Mouse (Mus musculus): ENCODE results near the gene Cpe. TPM values are rescaled to one million over a fixed set of nuclear protein-coding genes. Genes with fewer than 3 reads are reported as not detected.

Cpe gene
- total and polyA plus RNA-seq, 2 experiments: 0.28 to 1.0 TPM

- H3K9ac ChIP-seq (ENCODE audit: low read depth, low read length): no peak overlapping the region
- H3K36me3 ChIP-seq (ENCODE audit: control insufficient read depth, insufficient read depth, low read length): no peaks in the 10 kb centered on the region
- H3K4me1 ChIP-seq (ENCODE audit: control insufficient read depth, insufficient read depth, low read length): no peaks in the 10 kb centered on the region
- no peaks in the 10 kb centered on the region for H3K79me2 ChIP-seq (ENCODE audit: control insufficient read depth, insufficient read depth, low read length)
- no peaks in the 10 kb centered on the region for H3K27me3 ChIP-seq (ENCODE audit: control insufficient read depth, insufficient read depth, low read length)
- 92% methylated on average over 6 of the region's 6 CpGs for WGBS
- no peak overlapping the region for H3K27ac ChIP-seq (replicated peaks; ENCODE audit: insufficient read depth, low read depth, low read length)
- DNase-seq (ENCODE audit: extremely low read depth, low read depth, low spot score): no peak
- TF ChIP-seq POLR2A (IDR thresholded peaks at IDR 0.05; ENCODE audit: extremely low read depth, insufficient read depth, low read length): no peak
- TF ChIP-seq CTCF (IDR thresholded peaks at IDR 0.05; ENCODE audit: low read depth, low read length): no peak
- H3K4me3 ChIP-seq (ENCODE audit: insufficient read depth, low read depth, low read length): no peak overlapping the region
Observed at GRCm38 (mm10) chr8:64629034-64629760, 63.7 kb downstream of the Cpe start.

- no peak overlapping the region for H3K9ac ChIP-seq (ENCODE audit: low read depth, low read length)
- H3K27me3 ChIP-seq (ENCODE audit: control insufficient read depth, insufficient read depth, low read length): no peaks in the 10 kb centered on the region
- H3K36me3 ChIP-seq (ENCODE audit: control insufficient read depth, insufficient read depth, low read length): no peaks in the 10 kb centered on the region
- no peaks in the 10 kb centered on the region for H3K79me2 ChIP-seq (ENCODE audit: control insufficient read depth, insufficient read depth, low read length)
- TF ChIP-seq CTCF (IDR thresholded peaks at IDR 0.05; ENCODE audit: low read depth, low read length) (no peak), POLR2A (IDR thresholded peaks at IDR 0.05; ENCODE audit: extremely low read depth, insufficient read depth, low read length) (no peak)
- no peaks in the 10 kb centered on the region for H3K4me1 ChIP-seq (ENCODE audit: control insufficient read depth, insufficient read depth, low read length)
- DNase-seq (ENCODE audit: extremely low read depth, low read depth, low spot score): no peak
- 71% methylated on average over 6 of the region's 6 CpGs for WGBS
- no peak overlapping the region for H3K27ac ChIP-seq (replicated peaks; ENCODE audit: insufficient read depth, low read depth, low read length)
- H3K4me3 ChIP-seq (ENCODE audit: insufficient read depth, low read depth, low read length): no peak overlapping the region
Observed at GRCm38 (mm10) chr8:64628039-64628438, 64.8 kb downstream of the Cpe start.

- DNase-seq (ENCODE audit: extremely low read depth, low read depth, low spot score): no peak
- Histone ChIP-seq H3K27me3 (ENCODE audit: control insufficient read depth, insufficient read depth, low read length) (no peaks in the 10 kb centered on the region), H3K36me3 (ENCODE audit: control insufficient read depth, insufficient read depth, low read length) (no peaks in the 10 kb centered on the region), H3K4me3 (ENCODE audit: insufficient read depth, low read depth, low read length) (no peak overlapping the region), H3K27ac (replicated peaks; ENCODE audit: insufficient read depth, low read depth, low read length) (no peak overlapping the region), H3K9ac (ENCODE audit: low read depth, low read length) (no peak overlapping the region), H3K4me1 (ENCODE audit: control insufficient read depth, insufficient read depth, low read length) (no peaks in the 10 kb centered on the region), H3K79me2 (ENCODE audit: control insufficient read depth, insufficient read depth, low read length) (no peaks in the 10 kb centered on the region)
- TF ChIP-seq CTCF (IDR thresholded peaks at IDR 0.05; ENCODE audit: low read depth, low read length) (no peak), POLR2A (IDR thresholded peaks at IDR 0.05; ENCODE audit: extremely low read depth, insufficient read depth, low read length) (no peak)
- WGBS: 75% methylated on average over 10 of the region's 10 CpGs
Observed at GRCm38 (mm10) chr8:64624603-64625037, 68.2 kb downstream of the Cpe start.

- H3K36me3 ChIP-seq (ENCODE audit: control insufficient read depth, insufficient read depth, low read length): no peaks in the 10 kb centered on the region
- H3K27me3 ChIP-seq (ENCODE audit: control insufficient read depth, insufficient read depth, low read length): no peaks in the 10 kb centered on the region
- TF ChIP-seq CTCF (IDR thresholded peaks at IDR 0.05; ENCODE audit: low read depth, low read length): no peak
- TF ChIP-seq POLR2A (IDR thresholded peaks at IDR 0.05; ENCODE audit: extremely low read depth, insufficient read depth, low read length): no peak
- H3K27ac ChIP-seq (replicated peaks; ENCODE audit: insufficient read depth, low read depth, low read length): no peak overlapping the region
- no peak overlapping the region for H3K4me3 ChIP-seq (ENCODE audit: insufficient read depth, low read depth, low read length)
- DNase-seq (ENCODE audit: extremely low read depth, low read depth, low spot score): peak; percentile 41
- WGBS: 49% methylated on average over 7 of the region's 7 CpGs
- H3K9ac ChIP-seq (ENCODE audit: low read depth, low read length): no peak overlapping the region
- H3K4me1 ChIP-seq (ENCODE audit: control insufficient read depth, insufficient read depth, low read length): no peaks in the 10 kb centered on the region
- no peaks in the 10 kb centered on the region for H3K79me2 ChIP-seq (ENCODE audit: control insufficient read depth, insufficient read depth, low read length)
Observed at GRCm38 (mm10) chr8:64620365-64621150, 72.3 kb downstream of the Cpe start.

- TF ChIP-seq CTCF (IDR thresholded peaks at IDR 0.05; ENCODE audit: low read depth, low read length): no peak
- TF ChIP-seq POLR2A (IDR thresholded peaks at IDR 0.05; ENCODE audit: extremely low read depth, insufficient read depth, low read length): no peak
- no peaks in the 10 kb centered on the region for H3K27me3 ChIP-seq (ENCODE audit: control insufficient read depth, insufficient read depth, low read length)
- DNase-seq (ENCODE audit: extremely low read depth, low read depth, low spot score): no peak
- 88% methylated on average over 8 of the region's 8 CpGs for WGBS
- H3K9ac ChIP-seq (ENCODE audit: low read depth, low read length): no peak overlapping the region
- no peaks in the 10 kb centered on the region for H3K36me3 ChIP-seq (ENCODE audit: control insufficient read depth, insufficient read depth, low read length)
- no peak overlapping the region for H3K27ac ChIP-seq (replicated peaks; ENCODE audit: insufficient read depth, low read depth, low read length)
- no peaks in the 10 kb centered on the region for H3K79me2 ChIP-seq (ENCODE audit: control insufficient read depth, insufficient read depth, low read length)
- no peaks in the 10 kb centered on the region for H3K4me1 ChIP-seq (ENCODE audit: control insufficient read depth, insufficient read depth, low read length)
- no peak overlapping the region for H3K4me3 ChIP-seq (ENCODE audit: insufficient read depth, low read depth, low read length)
Observed at GRCm38 (mm10) chr8:64619661-64620060, 73.2 kb downstream of the Cpe start.

All from liver, adult 2 months (tissue).